Mouse (Mus musculus) intestine, embryonic 16.5 days (tissue): ENCODE measurements around the gene A1bg. TPM values are rescaled to one million over a fixed set of nuclear protein-coding genes. Genes with fewer than 3 reads are reported as not detected.

Experiments
- ATAC-seq: fragments of 200-750 bp; cut with Nextera tagmentation; 2 replicates; pipeline ENCODE4 v1.8.0; 2017; ENCODE audit warnings: moderate TSS enrichment, moderate library complexity
- H3K27ac ChIP-seq: fragments of 300-500 bp; sonication (generic); 2 replicates; pipeline ENCODE4 v1.5.1; 2014; ENCODE audit warnings: mild to moderate bottlenecking, low read length
- H3K27me3 ChIP-seq: fragments of 300-500 bp; sonication (generic); replicated peaks from 2 replicates; pipeline ENCODE4 v1.6.1; 2014; ENCODE audit warnings: low read length, control low read depth, mixed read lengths; ENCODE audit not compliant: control insufficient read depth, insufficient read depth
- H3K36me3 ChIP-seq: fragments of 300-500 bp; sonication (generic); 2 replicates; pipeline ENCODE4 v1.6.1; 2014; ENCODE audit warnings: low read length, control low read depth; ENCODE audit not compliant: control insufficient read depth, insufficient read depth
- H3K4me1 ChIP-seq: fragments of 300-500 bp; sonication (generic); 2 replicates; pipeline ENCODE4 v1.6.1; 2014; ENCODE audit warnings: low read length, control low read depth, mixed read lengths; ENCODE audit not compliant: control insufficient read depth, insufficient read depth
- H3K4me2 ChIP-seq: fragments of 300-500 bp; sonication (generic); 2 replicates; pipeline ENCODE4 v1.6.1; 2014; ENCODE audit warnings: low read depth, low read length, control low read depth
- H3K4me3 ChIP-seq: fragments of 300-500 bp; sonication (generic); 2 replicates; pipeline ENCODE4 v1.5.1; 2014; ENCODE audit warnings: mild to moderate bottlenecking, low read length
- H3K9ac ChIP-seq: fragments of 300-500 bp; sonication (generic); 2 replicates; pipeline ENCODE4 v1.6.1; 2014; ENCODE audit warnings: low read depth, low read length
- H3K9me3 ChIP-seq: fragments of 300-500 bp; sonication (generic); 2 replicates; pipeline ENCODE4 v1.6.1; 2016; ENCODE audit warnings: low read length, control low read depth; ENCODE audit not compliant: control insufficient read depth
- WGBS: fragments of 180-500 bp; shearing (Covaris S2); extraction: QIAGEN DNeasy Blood & Tissue Kit; methylation state at CpG from one replicate; pipeline ENCODE4 v1.1.7; 2014; 5-methylcytosine and 5-hydroxymethylcytosine counted together
- polyA plus RNA-seq: library from polyadenylated mRNA; unstranded; fragments of >200 nt; fragmentation: Nextera tagmentation; extraction: Ambion mirVana; gene quantifications from 2 replicates; pipeline ENCODE4 v1.2.1, GENCODE M21; 2015

The A1bg gene
- polyA plus RNA-seq = not detected in 2 replicates

GRCm38 (mm10) chr15:60922912-60923311, at the start of gene A1bg:
Gene A1bg, minus strand, starts transcription at chr15:60923012.
- Histone ChIP-seq H3K4me2 (no peak within 1 kb of the TSS), H3K4me1 (no peaks in the 10 kb centered on the region)
- ATAC-seq = no peak

DNA sequence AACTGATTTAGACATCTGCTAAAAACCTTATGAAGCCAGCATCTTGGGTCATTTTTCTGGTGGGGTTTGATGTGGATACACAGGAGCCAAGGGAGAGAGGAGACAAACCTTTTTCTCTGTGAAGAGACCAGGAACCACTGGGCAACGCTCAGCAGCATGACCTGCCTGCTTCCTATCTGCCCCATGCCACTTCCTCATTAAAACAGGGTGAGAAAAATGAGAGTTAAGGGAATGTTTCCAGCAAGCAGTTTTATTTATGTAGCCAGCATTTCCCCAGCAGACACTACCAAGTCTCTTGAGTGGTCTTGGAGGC, 45.7 kb upstream of the A1bg start:
- no peak for ATAC-seq

More at GRCm38 (mm10) chr15:60922912-60923311, at the start of gene A1bg:
- Histone ChIP-seq H3K4me3 (no peak within 1 kb of the TSS), H3K27me3 (no peaks in the 10 kb centered on the region), H3K9me3 (no peaks in the 10 kb centered on the region), H3K27ac (no peak within 1 kb of the TSS), H3K9ac (no peak within 1 kb of the TSS), H3K36me3 (no peaks in the 10 kb centered on the region)

DNA sequence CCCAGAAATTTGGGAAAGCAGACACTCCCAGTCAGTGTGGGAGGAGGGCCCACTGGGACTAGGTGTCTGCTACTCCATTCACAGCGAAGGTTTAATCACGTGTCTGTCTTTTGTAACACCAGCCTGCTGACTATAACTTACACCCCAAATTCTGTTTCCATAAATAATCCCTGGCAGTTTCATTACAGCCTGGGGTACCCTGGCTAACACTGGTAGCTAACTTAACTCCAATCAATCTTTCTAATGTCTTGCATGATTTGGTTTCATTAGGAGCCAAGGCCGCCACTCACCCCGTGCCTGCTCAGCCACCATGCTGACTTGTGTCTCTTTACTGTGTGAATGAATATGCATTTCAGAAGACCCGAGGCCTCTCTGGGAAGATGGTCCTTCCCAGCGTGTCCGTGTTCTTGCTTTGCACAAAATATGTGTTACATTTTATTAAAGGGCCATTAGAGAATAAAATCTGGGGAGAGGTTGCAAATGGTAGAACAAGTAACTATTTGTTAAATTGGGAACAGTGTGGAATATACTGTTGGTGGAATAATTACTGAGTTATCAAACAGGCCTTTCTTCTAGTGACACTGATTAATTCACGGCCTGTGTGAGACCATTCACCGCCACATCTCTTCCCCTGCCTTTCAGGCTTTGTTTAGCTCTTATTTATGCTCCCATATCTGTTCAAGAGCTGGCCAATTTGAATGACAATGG, 45.2 kb upstream of the A1bg start:
- WGBS = 52% methylated on average over 9 of the region's 9 CpGs

More for the DNA sequence above, 45.7 kb upstream of the A1bg start:
- no peak overlapping the region for H3K27ac ChIP-seq
- H3K36me3 ChIP-seq = no peaks in the 10 kb centered on the region
- H3K9me3 ChIP-seq = no peaks in the 10 kb centered on the region
- no peak overlapping the region for H3K9ac ChIP-seq
- no peak overlapping the region for H3K4me2 ChIP-seq
- WGBS = 65% methylated on average over 1 of the region's 1 CpGs
- H3K4me3 ChIP-seq = no peak overlapping the region
- H3K27me3 ChIP-seq = no peaks in the 10 kb centered on the region
- H3K4me1 ChIP-seq = 0 out of 2 replicates have a peak, but pooled peaks cover 2% of the 10 kb centered on the region

DNA sequence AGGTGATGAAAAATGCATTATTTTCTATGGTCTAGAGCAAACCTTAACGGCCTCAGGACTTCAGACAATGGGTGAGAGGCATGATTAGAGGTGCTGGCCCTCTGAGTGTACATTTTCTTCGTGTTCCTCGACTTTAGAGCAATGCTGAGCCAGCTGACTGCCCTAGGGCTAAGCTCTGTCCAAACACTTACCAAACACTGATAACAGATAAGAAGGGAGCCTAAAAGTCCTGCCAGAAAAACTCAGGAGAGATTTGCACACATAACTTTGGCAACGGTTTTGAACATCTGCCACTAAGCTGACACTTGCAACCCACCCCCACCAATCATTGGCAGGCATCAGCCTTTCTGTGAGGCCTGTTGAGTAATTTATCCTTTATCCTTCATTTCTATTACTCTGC, 2.9 kb upstream of the A1bg start:
- ATAC-seq = no peak
- 49% methylated on average over 4 of the region's 4 CpGs for WGBS
- no peaks in the 10 kb centered on the region for H3K4me1 ChIP-seq

More for the DNA sequence above, 45.2 kb upstream of the A1bg start:
- H3K27me3 ChIP-seq = no peaks in the 10 kb centered on the region
- no peak overlapping the region for H3K4me2 ChIP-seq
- H3K36me3 ChIP-seq = no peaks in the 10 kb centered on the region
- no peak overlapping the region for H3K4me3 ChIP-seq
- ATAC-seq = no peak
- 0 out of 2 replicates have a peak, but pooled peaks cover 2% of the 10 kb centered on the region for H3K4me1 ChIP-seq
- H3K27ac ChIP-seq = no peak overlapping the region
- no peaks in the 10 kb centered on the region for H3K9me3 ChIP-seq
- no peak overlapping the region for H3K9ac ChIP-seq

GRCm38 (mm10) chr15:60903763-60904697, 18.8 kb downstream of the A1bg start:
- H3K27ac ChIP-seq = no peak overlapping the region
- no peak overlapping the region for H3K4me3 ChIP-seq
- H3K4me2 ChIP-seq = no peak overlapping the region
- no peak for ATAC-seq
- H3K9me3 ChIP-seq = no peaks in the 10 kb centered on the region
- no peaks in the 10 kb centered on the region for H3K27me3 ChIP-seq
- H3K4me1 ChIP-seq = no peaks in the 10 kb centered on the region
- WGBS = 62% methylated on average over 6 of the region's 6 CpGs
- no peak overlapping the region for H3K9ac ChIP-seq
- H3K36me3 ChIP-seq = no peaks in the 10 kb centered on the region

More for the DNA sequence above, 2.9 kb upstream of the A1bg start:
- no peak overlapping the region for H3K9ac ChIP-seq
- no peak overlapping the region for H3K4me2 ChIP-seq
- no peak overlapping the region for H3K4me3 ChIP-seq
- no peaks in the 10 kb centered on the region for H3K9me3 ChIP-seq
- H3K36me3 ChIP-seq = no peaks in the 10 kb centered on the region
- no peak overlapping the region for H3K27ac ChIP-seq
- no peaks in the 10 kb centered on the region for H3K27me3 ChIP-seq

GRCm38 (mm10) chr15:60898187-60898965, 24.4 kb downstream of the A1bg start:
- ATAC-seq = no peak
- Histone ChIP-seq H3K4me3 (no peak overlapping the region), H3K4me2 (no peak overlapping the region), H3K4me1 (no peaks in the 10 kb centered on the region), H3K27ac (no peak overlapping the region), H3K9me3 (no peaks in the 10 kb centered on the region), H3K27me3 (no peaks in the 10 kb centered on the region), H3K9ac (no peak overlapping the region), H3K36me3 (no peaks in the 10 kb centered on the region)
- WGBS = 66% methylated on average over 6 of the region's 6 CpGs

GRCm38 (mm10) chr15:60896040-60896439, 26.8 kb downstream of the A1bg start:
- ATAC-seq = no peak

GRCm38 (mm10) chr15:60892976-60893463, 29.8 kb downstream of the A1bg start:
- 52% methylated on average over 3 of the region's 3 CpGs for WGBS
- no peak for ATAC-seq

More at GRCm38 (mm10) chr15:60896040-60896439, 26.8 kb downstream of the A1bg start:
- Histone ChIP-seq H3K27ac (no peak overlapping the region), H3K9ac (no peak overlapping the region), H3K36me3 (no peaks in the 10 kb centered on the region), H3K4me1 (no peaks in the 10 kb centered on the region), H3K27me3 (no peaks in the 10 kb centered on the region), H3K9me3 (no peaks in the 10 kb centered on the region), H3K4me2 (no peak overlapping the region), H3K4me3 (no peak overlapping the region)
- WGBS = 81% methylated on average over 2 of the region's 2 CpGs

GRCm38 (mm10) chr15:60888724-60889123, 34.1 kb downstream of the A1bg start:
- no peaks in the 10 kb centered on the region for H3K36me3 ChIP-seq
- WGBS = 63% methylated on average over 2 of the region's 2 CpGs
- ATAC-seq = peak; percentile 79

More at GRCm38 (mm10) chr15:60892976-60893463, 29.8 kb downstream of the A1bg start:
- Histone ChIP-seq H3K27me3 (no peaks in the 10 kb centered on the region), H3K27ac (no peak overlapping the region), H3K9me3 (no peaks in the 10 kb centered on the region), H3K4me3 (no peak overlapping the region), H3K9ac (no peak overlapping the region), H3K4me2 (no peak overlapping the region), H3K4me1 (no peaks in the 10 kb centered on the region), H3K36me3 (no peaks in the 10 kb centered on the region)

More at GRCm38 (mm10) chr15:60888724-60889123, 34.1 kb downstream of the A1bg start:
- H3K9me3 ChIP-seq = no peaks in the 10 kb centered on the region
- no peak overlapping the region for H3K4me2 ChIP-seq
- H3K27ac ChIP-seq = no peak overlapping the region
- no peak overlapping the region for H3K9ac ChIP-seq
- H3K27me3 ChIP-seq = no peaks in the 10 kb centered on the region
- no peak overlapping the region for H3K4me3 ChIP-seq
- H3K4me1 ChIP-seq = no peaks in the 10 kb centered on the region
